Mouse (Mus musculus) urinary bladder, postnatal 25 days (tissue): ENCODE results near the gene Gm10974.

Experiments
- DNase-seq: peaks from one replicate; pipeline ENCODE4 v3.0.0; 2022; ENCODE audit warnings: low spot score

Gene Gm10974

DNA sequence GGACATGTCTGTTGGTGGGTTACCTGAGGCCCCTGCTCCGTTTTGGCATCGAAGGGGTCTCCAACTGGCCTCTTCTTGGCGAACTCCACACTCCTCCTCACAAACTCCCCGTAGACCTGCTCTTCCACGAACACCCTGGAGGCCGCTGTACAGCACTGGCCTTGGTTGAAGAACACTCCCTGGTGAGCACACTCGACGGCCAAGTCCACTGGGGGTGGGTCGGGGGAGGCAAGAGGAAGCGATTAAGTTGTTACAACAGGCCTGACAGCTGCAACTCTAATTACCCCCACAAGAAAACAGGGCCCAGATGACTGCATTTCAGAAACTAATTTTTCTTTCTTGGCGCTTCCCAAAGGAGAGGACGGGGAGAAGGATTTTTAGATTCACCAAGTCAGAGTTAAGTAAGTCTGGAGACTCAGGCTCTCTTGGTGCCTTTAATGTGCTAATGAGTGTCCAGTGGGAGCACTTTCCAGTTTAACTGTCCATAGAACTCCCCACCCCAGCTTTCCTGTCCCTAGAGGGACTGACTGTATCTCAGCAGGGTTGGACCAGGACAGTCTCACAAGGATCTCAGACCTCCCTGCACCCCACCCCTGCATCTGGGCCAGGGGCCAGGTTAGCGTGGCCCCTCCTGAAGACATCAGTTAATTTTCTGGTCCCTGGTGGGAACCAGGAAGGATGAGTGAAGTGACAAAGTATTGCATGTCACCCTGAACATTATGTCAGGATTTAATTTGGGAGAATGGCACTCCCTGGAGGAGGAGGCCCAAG is 40.4 kb downstream of the Gm10974 start:
- no peak for DNase-seq

DNA sequence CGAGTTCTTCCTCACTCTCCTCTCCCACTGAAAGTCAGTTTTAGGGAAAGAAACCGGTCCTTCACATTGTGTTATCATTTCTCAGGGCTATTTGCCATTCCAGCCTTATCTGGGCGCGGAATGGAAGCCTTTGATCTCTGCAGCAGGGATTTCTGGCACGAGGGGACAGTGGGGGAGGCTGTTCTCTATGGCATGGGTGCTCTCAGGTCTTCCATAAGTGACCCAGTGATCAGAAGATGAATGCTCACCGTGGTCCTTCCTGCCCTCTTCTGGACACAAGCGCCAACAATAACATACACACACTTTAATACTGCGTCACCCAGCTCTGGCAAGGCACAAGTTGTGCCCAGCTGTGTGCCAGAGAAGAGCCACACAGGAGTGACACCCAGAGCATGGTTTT is 41.3 kb downstream of the Gm10974 start:
- DNase-seq = no peak

GRCm38 (mm10) chr7:66409433-66409832 is 43.7 kb downstream of the Gm10974 start:
- peak; percentile 30 for DNase-seq

GRCm38 (mm10) chr7:66413093-66413492 is 47.4 kb downstream of the Gm10974 start:
- no peak for DNase-seq

GRCm38 (mm10) chr7:66416829-66417228 is 51.1 kb downstream of the Gm10974 start:
- DNase-seq = no peak

- DNase-seq = no peak
These were observed 53.3 kb downstream of the Gm10974 start for GRCm38 (mm10) chr7:66418981-66419380.

DNA sequence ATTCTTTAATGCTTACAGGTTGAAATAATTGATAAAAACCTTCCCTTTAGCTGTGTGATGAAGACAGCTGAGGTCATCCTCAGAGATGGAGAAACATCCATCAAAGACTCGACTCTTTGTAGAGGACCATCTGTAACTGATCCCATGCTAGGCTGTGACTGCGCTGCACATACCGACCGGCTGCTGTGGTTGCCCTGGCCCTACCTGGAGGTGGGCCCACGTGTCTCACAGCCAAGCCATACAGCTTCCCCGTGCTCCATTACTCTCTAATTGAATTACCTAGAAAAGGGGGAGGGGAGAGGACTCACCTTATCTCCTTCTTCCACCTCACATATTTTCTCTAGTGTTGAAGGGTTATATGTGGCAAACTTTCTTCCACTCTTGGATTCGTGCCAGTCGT is 56.2 kb downstream of the Gm10974 start:
- DNase-seq = no peak

GRCm38 (mm10) chr7:66427053-66427436 is 61.3 kb downstream of the Gm10974 start:
- DNase-seq = no peak

DNA sequence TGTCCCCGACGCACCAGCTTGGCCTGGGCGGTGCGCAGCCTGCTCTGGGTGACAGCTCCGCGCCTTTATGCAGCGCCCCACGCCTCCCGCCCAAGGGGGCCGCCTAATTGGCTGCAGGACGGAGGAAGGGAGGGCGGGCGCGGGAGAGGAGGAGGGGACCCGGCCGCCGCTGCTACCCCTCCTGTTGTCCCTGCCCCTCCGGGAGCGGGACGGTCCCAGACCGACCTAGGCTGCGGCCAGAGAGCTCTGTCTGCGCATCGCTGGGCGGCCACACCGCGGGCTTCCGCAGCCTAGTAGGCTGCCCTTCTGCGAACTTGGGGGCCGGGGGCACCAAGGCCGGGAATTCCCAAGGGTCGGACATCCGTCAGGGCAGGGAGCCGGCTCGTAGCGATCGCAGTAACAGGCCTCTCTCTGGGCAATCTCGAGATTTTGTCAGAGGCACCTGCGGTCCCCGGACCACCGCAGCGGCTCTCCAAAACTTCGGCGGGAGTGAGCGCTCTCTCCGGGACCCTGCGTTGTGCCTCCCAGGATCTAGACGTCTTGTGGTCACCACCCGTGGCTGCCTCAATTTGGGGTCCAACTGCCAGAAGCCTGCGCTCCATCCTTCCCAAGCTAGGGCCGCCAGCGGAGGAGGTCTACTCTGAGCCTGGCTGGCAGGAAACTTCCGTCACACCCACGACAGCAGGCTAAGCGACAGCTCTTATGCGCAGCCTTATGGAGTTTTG is 61.9 kb downstream of the Gm10974 start, which contains the start of gene Aldh1a3:
Gene Aldh1a3, minus strand, starts transcription at position 81 of the 725 bp plus-strand sequence.
- DNase-seq = peak; percentile 24

- peak; percentile 70 for DNase-seq
These were observed 68.8 kb downstream of the Gm10974 start for GRCm38 (mm10) chr7:66434453-66434935.
